ENCODE assay signal across 19 mouse cellular contexts in genomic region chr1:118494551-118494950, GRCm38 (mm10).
DNase-seq lines count a peak whose midpoint lies in the region; ATAC-seq lines count a peak whose summit lies in the region.
"Had no signal": no experiment of that assay in that cellular context is flagged by ENCODE, and none has a peak within 500 bp of the region (broad histone marks: within the 10 kb centered on the region; RNA-seq: fewer than 3 reads in every experiment).

No protein-coding gene starts in this region.

- ATAC-seq in forebrain, embryonic 13.5 days = no peak
- ATAC-seq in forebrain, embryonic 14.5 days = no peak
- ATAC-seq in hindbrain, embryonic 16.5 days = 0 out of 2 replicates have a peak, but pooled peaks have one; percentile 18
- no peak for ATAC-seq in hindbrain, embryonic 11.5 days (ENCODE audit: low FRiP score)
- no peak for ATAC-seq in limb, embryonic 11.5 days (ENCODE audit: insufficient number of reproducible peaks, low FRiP score, low TSS enrichment, low read depth)

- H3K4me2 ChIP-seq in forebrain, embryonic 13.5 days = no peak overlapping the region
- H3K4me2 ChIP-seq in forebrain, embryonic 14.5 days (ENCODE audit: low read length) = no peak overlapping the region
- H3K4me2 ChIP-seq in hindbrain, embryonic 16.5 days (ENCODE audit: low read length) = no peak overlapping the region
- H3K4me2 ChIP-seq in hindbrain, embryonic 11.5 days (replicated peaks; ENCODE audit: low read depth, low read length) = no peak overlapping the region
- no peak overlapping the region for H3K4me2 ChIP-seq in limb, embryonic 11.5 days (ENCODE audit: low read depth, severe bottlenecking)
- H3K4me2 ChIP-seq: hindbrain, embryonic 15.5 days; midbrain, embryonic 12.5 days had no signal

- H3K4me3 ChIP-seq in forebrain, embryonic 13.5 days = no peak overlapping the region
- H3K4me3 ChIP-seq in forebrain, embryonic 14.5 days (ENCODE audit: low read depth, low read length) = no peak overlapping the region
- no peak overlapping the region for H3K4me3 ChIP-seq in hindbrain, embryonic 16.5 days (ENCODE audit: low read length)
- no peak overlapping the region for H3K4me3 ChIP-seq in hindbrain, embryonic 11.5 days (ENCODE audit: low read depth, low read length)
- H3K4me3 ChIP-seq in embryonic facial prominence, embryonic 10.5 days = no peak overlapping the region
- no peak overlapping the region for H3K4me3 ChIP-seq in limb, embryonic 11.5 days (ENCODE audit: low read depth, low read length)
- H3K4me3 ChIP-seq: gastrocnemius, adult 2 months; heart, adult 2 months; hindbrain, embryonic 15.5 days; midbrain, embryonic 12.5 days had no signal

- DNase-seq in forebrain, embryonic 14.5 days (ENCODE audit: low spot score) = no peak
- DNase-seq in hindbrain, embryonic 11.5 days (ENCODE audit: low spot score) = no peak
- DNase-seq in embryonic facial prominence, embryonic 10.5 days (ENCODE audit: low spot score) = peak; percentile 34
- peak; percentile 42 for DNase-seq in limb, embryonic 11.5 days (ENCODE audit: low spot score)
- DNase-seq in ovary, postnatal 10 days (ENCODE audit: low spot score) = no peak
- DNase-seq in gastrocnemius, postnatal 4 days (ENCODE audit: low spot score in 2 of 2) = no peak
- DNase-seq: adrenal gland, adult 2 months; cerebellum, adult 8-10 months; gastrocnemius, adult 2 months; heart, adult 2 months; layer of hippocampus, postnatal 36 days; left cerebral cortex, postnatal 4 days; lung, adult 2 months; right cerebral cortex, postnatal 25 days had no signal

- H3K27me3 ChIP-seq in forebrain, embryonic 13.5 days = no peaks in the 10 kb centered on the region
- H3K27me3 ChIP-seq in forebrain, embryonic 14.5 days (replicated peaks; ENCODE audit: control insufficient read depth, insufficient read depth, low read length) = no peaks in the 10 kb centered on the region
- no peaks in the 10 kb centered on the region for H3K27me3 ChIP-seq in hindbrain, embryonic 16.5 days (replicated peaks; ENCODE audit: control insufficient read depth, insufficient read depth, low read length)
- no peaks in the 10 kb centered on the region for H3K27me3 ChIP-seq in hindbrain, embryonic 11.5 days (ENCODE audit: control insufficient read depth, insufficient read depth, low read length)
- H3K27me3 ChIP-seq in embryonic facial prominence, embryonic 10.5 days (replicated peaks; ENCODE audit: low read depth, poor library complexity, severe bottlenecking) = no peaks in the 10 kb centered on the region
- H3K27me3 ChIP-seq in limb, embryonic 11.5 days (ENCODE audit: control insufficient read depth, insufficient read depth, low read length) = no peaks in the 10 kb centered on the region
- H3K27me3 ChIP-seq: hindbrain, embryonic 15.5 days; midbrain, embryonic 12.5 days had no signal

- H3K36me3 ChIP-seq in forebrain, embryonic 13.5 days (ENCODE audit: poor library complexity, severe bottlenecking) = peaks cover 19% of the 10 kb centered on the region
- peaks cover 21% of the 10 kb centered on the region for H3K36me3 ChIP-seq in forebrain, embryonic 14.5 days (ENCODE audit: control insufficient read depth, insufficient read depth, low read length)
- peaks cover 10% of the 10 kb centered on the region for H3K36me3 ChIP-seq in hindbrain, embryonic 16.5 days (ENCODE audit: control insufficient read depth, insufficient read depth, low read length)
- no peaks in the 10 kb centered on the region for H3K36me3 ChIP-seq in hindbrain, embryonic 11.5 days (ENCODE audit: control insufficient read depth, insufficient read depth, low read length)
- H3K36me3 ChIP-seq in embryonic facial prominence, embryonic 10.5 days (replicated peaks) = peaks cover 31% of the 10 kb centered on the region
- peaks cover 5% of the 10 kb centered on the region; the same call in 1 of the 2 replicates for H3K36me3 ChIP-seq in limb, embryonic 11.5 days (ENCODE audit: control insufficient read depth, insufficient read depth, low read length)

- H3K27ac ChIP-seq in forebrain, embryonic 13.5 days = peak overlapping the region; percentile 65
- no peak overlapping the region for H3K27ac ChIP-seq in forebrain, embryonic 14.5 days (ENCODE audit: low read depth, low read length)
- H3K27ac ChIP-seq in hindbrain, embryonic 16.5 days (ENCODE audit: low read depth, low read length) = no peak overlapping the region
- H3K27ac ChIP-seq in hindbrain, embryonic 11.5 days (ENCODE audit: low read depth, low read length) = no peak overlapping the region
- H3K27ac ChIP-seq in embryonic facial prominence, embryonic 10.5 days (replicated peaks) = no peak overlapping the region
- H3K27ac ChIP-seq in limb, embryonic 11.5 days (replicated peaks; ENCODE audit: low read depth, low read length) = 0 out of 2 replicates have a peak overlapping the region, but pooled peaks have one; percentile 30
- H3K27ac ChIP-seq: gastrocnemius, adult 2 months; heart, adult 2 months; hindbrain, embryonic 15.5 days; macrophage; midbrain, embryonic 12.5 days had no signal

- WGBS in forebrain, embryonic 13.5 days = 91% methylated on average over 9 of the region's 9 CpGs
- WGBS in forebrain, embryonic 14.5 days = 94% methylated on average over 9 of the region's 9 CpGs
- 93% methylated on average over 9 of the region's 9 CpGs for WGBS in hindbrain, embryonic 16.5 days
- 95% methylated on average over 9 of the region's 9 CpGs for WGBS in hindbrain, embryonic 11.5 days
- WGBS in embryonic facial prominence, embryonic 10.5 days = 91% methylated on average over 9 of the region's 9 CpGs
- WGBS in limb, embryonic 11.5 days = 84% methylated on average over 9 of the region's 9 CpGs

- H3K9me3 ChIP-seq in forebrain, embryonic 13.5 days (replicated peaks) = no peaks in the 10 kb centered on the region
- H3K9me3 ChIP-seq in forebrain, embryonic 14.5 days (replicated peaks; ENCODE audit: control insufficient read depth, low read length) = no peaks in the 10 kb centered on the region
- no peaks in the 10 kb centered on the region for H3K9me3 ChIP-seq in hindbrain, embryonic 16.5 days (ENCODE audit: control insufficient read depth, low read length)
- no peaks in the 10 kb centered on the region for H3K9me3 ChIP-seq in hindbrain, embryonic 11.5 days (ENCODE audit: control insufficient read depth, low read length)
- H3K9me3 ChIP-seq in embryonic facial prominence, embryonic 10.5 days = no peaks in the 10 kb centered on the region
- H3K9me3 ChIP-seq in limb, embryonic 11.5 days (ENCODE audit: control insufficient read depth, low read length) = no peaks in the 10 kb centered on the region
- H3K9me3 ChIP-seq: hindbrain, embryonic 15.5 days; midbrain, embryonic 12.5 days had no signal

- H3K9ac ChIP-seq in forebrain, embryonic 13.5 days = 0 out of 2 replicates have a peak overlapping the region, but pooled peaks have one; percentile 13
- no peak overlapping the region for H3K9ac ChIP-seq in forebrain, embryonic 14.5 days (ENCODE audit: low read length)
- no peak overlapping the region; the same call in 1 of the 2 replicates for H3K9ac ChIP-seq in hindbrain, embryonic 16.5 days (ENCODE audit: low read depth, low read length)
- H3K9ac ChIP-seq in hindbrain, embryonic 11.5 days (ENCODE audit: low read depth, low read length) = no peak overlapping the region
- H3K9ac ChIP-seq in limb, embryonic 11.5 days (ENCODE audit: low read length) = no peak overlapping the region
- H3K9ac ChIP-seq: hindbrain, embryonic 15.5 days; midbrain, embryonic 12.5 days had no signal

- peaks cover 8% of the 10 kb centered on the region for H3K4me1 ChIP-seq in forebrain, embryonic 13.5 days
- no peaks in the 10 kb centered on the region for H3K4me1 ChIP-seq in forebrain, embryonic 14.5 days (ENCODE audit: control insufficient read depth, insufficient read depth, low read length)
- H3K4me1 ChIP-seq in hindbrain, embryonic 16.5 days (ENCODE audit: control insufficient read depth, insufficient read depth, low read depth, low read length) = no peaks in the 10 kb centered on the region
- H3K4me1 ChIP-seq in hindbrain, embryonic 11.5 days (replicated peaks; ENCODE audit: control insufficient read depth, insufficient read depth, low read length) = no peaks in the 10 kb centered on the region
- H3K4me1 ChIP-seq in embryonic facial prominence, embryonic 10.5 days = peaks cover 13% of the 10 kb centered on the region
- H3K4me1 ChIP-seq in limb, embryonic 11.5 days (ENCODE audit: control insufficient read depth, insufficient read depth, low read length) = peaks cover 7% of the 10 kb centered on the region
- H3K4me1 ChIP-seq: hindbrain, embryonic 15.5 days; midbrain, embryonic 12.5 days had no signal

Comparison
In these comparisons a context has a peak if more than half of its experiments do, and no peak if none do; other contexts are left out.
1. H3K27ac ChIP-seq: peak in forebrain, embryonic 13.5 days (single experiment) and limb, embryonic 11.5 days (single experiment); none in forebrain, embryonic 14.5 days (single experiment), hindbrain, embryonic 16.5 days (single experiment), hindbrain, embryonic 11.5 days (single experiment) and embryonic facial prominence, embryonic 10.5 days (single experiment).
2. DNase-seq: peak in embryonic facial prominence, embryonic 10.5 days (single experiment) and limb, embryonic 11.5 days (single experiment); none in forebrain, embryonic 14.5 days (single experiment), hindbrain, embryonic 11.5 days (single experiment), ovary, postnatal 10 days (single experiment) and gastrocnemius, postnatal 4 days (0 of 2).